Mouse (Mus musculus) ES-E14 (cell line): ENCODE measurements around the gene Gipc3.

Source experiments
- CHD2 ChIP-seq: IDR thresholded peaks from 2 replicates; pipeline ENCODE4 v1.6.1; 2014; ENCODE audit warnings: mild to moderate bottlenecking, low read depth, low read length, inconsistent platforms
- HCFC1 ChIP-seq: IDR thresholded peaks from 2 replicates; pipeline ENCODE4 v1.6.1; 2012; ENCODE audit warnings: low read length, inconsistent platforms, borderline replicate concordance; ENCODE audit not compliant: insufficient read depth
- MAFK ChIP-seq: IDR thresholded peaks from 2 replicates; pipeline ENCODE4 v1.6.1; 2014; ENCODE audit warnings: mild to moderate bottlenecking, low read depth, low read length, inconsistent platforms; ENCODE audit not compliant: insufficient read depth
- ZC3H11A ChIP-seq: IDR thresholded peaks from 2 replicates; pipeline ENCODE4 v1.6.1; 2012; ENCODE audit warnings: low read depth, mild to moderate bottlenecking, inconsistent platforms, low read length, borderline replicate concordance

GRCm38 (mm10) chr10:81325781-81326180, 17.3 kb downstream of the Gipc3 start:
- TF ChIP-seq HCFC1 (no peak), CHD2 (no peak), ZC3H11A (no peak), MAFK (no peak)
